Mouse (Mus musculus) brain, embryonic 14.5 days (tissue): ENCODE measurements at regions not wholly inside any gene's neighbourhood (a gene's known extent, or its start where the extent isn't known, plus 50 kb on each side); places are given as distances from the start of the nearest gene placed in this dataset.

ENCODE experiments used
- CTCF ChIP-seq: fragments of 200-500 bp; IDR thresholded peaks from 2 replicates; pipeline ENCODE4 v1.5.1; 2012; ENCODE audit warnings: inconsistent platforms, mild to moderate bottlenecking, moderate library complexity, borderline replicate concordance; ENCODE audit not compliant: insufficient read depth, insufficient read length; ENCODE audit errors: extremely low read depth
- POLR2A ChIP-seq: fragments of 200-500 bp; IDR thresholded peaks from 2 replicates; pipeline ENCODE4 v1.6.1; 2012; ENCODE audit warnings: mild to moderate bottlenecking, inconsistent platforms, borderline replicate concordance; ENCODE audit not compliant: poor library complexity, insufficient read depth, insufficient read length, severe bottlenecking; ENCODE audit errors: extremely low read depth

GRCm38 (mm10) chr13:10930741-10931140 is 570.1 kb upstream of the Chrm3 start:
- no peak for TF ChIP-seq POLR2A
- peak; percentile 23; the same call in 1 of the 2 replicates for TF ChIP-seq CTCF
